Mouse (Mus musculus) liver, adult 2 months (tissue): ENCODE data around the gene Syt8.

ENCODE experiments used
- CTCF ChIP-seq: fragments of 200-500 bp; IDR thresholded peaks from 2 replicates; pipeline ENCODE4 v1.5.1; 2011; ENCODE audit warnings: low read depth, low read length, control low read depth
- POLR2A ChIP-seq: fragments of 200-500 bp; IDR thresholded peaks from 2 replicates; pipeline ENCODE4 v1.6.1; 2011; ENCODE audit warnings: low read length, control low read depth; ENCODE audit not compliant: insufficient read depth; ENCODE audit errors: extremely low read depth

DNA sequence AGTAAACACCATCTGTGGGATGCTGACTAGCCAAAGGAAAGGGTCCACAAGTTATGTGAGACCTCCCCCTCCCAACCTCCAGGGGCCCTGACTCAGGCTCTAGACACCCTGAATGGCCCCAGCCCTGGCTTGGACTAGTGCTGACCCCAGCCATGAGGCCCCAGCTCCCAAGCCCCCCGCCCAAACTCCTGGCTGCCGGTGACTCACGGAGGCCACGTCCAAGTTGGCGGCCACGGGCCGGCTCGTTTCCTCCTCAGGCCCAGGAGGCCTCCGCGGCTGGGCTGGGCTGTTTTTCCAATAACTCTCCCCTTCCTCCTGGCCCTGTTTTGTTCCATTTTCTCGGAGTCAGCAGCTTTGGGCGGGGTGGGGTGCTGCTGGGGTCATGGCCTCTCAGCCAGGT is 50.1 kb downstream of the Syt8 start:
- TF ChIP-seq CTCF: no peak
- TF ChIP-seq POLR2A: no peak
